Mouse (Mus musculus) intestine, embryonic 16.5 days (tissue): ENCODE measurements around the gene Ankmy2. TPM values are rescaled to one million over a fixed set of nuclear protein-coding genes. Genes with fewer than 3 reads are reported as not detected.

Source experiments
- polyA plus RNA-seq: library from polyadenylated mRNA; unstranded; fragments of >200 nt; fragmentation: Nextera tagmentation; extraction: Ambion mirVana; gene quantifications from 2 replicates; pipeline ENCODE4 v1.2.1, GENCODE M21; 2015

The Ankmy2 gene
- polyA plus RNA-seq, 1 experiment from 2014 or later = 36.6 TPM

Other genes starting within 250 kb of the Ankmy2 start
- gene Agr3, start 231.5 kb upstream of the Ankmy2 start, polyA plus RNA-seq = 0.28 and 0.33 TPM in 2 replicates
- 408 and 430 TPM in 2 replicates for gene Agr2, start 164.2 kb upstream of the Ankmy2 start, polyA plus RNA-seq
- 151 and 157 TPM in 2 replicates for gene Tspan13, start 114.6 kb upstream of the Ankmy2 start, polyA plus RNA-seq
- gene Bzw2, start 966 bp downstream of the Ankmy2 start, polyA plus RNA-seq = 153 and 180 TPM in 2 replicates
- gene Lrrc72, start 96.3 kb downstream of the Ankmy2 start, polyA plus RNA-seq = not detected in 2 replicates
- gene Sostdc1, start 157.0 kb downstream of the Ankmy2 start, polyA plus RNA-seq = 4.6 and 6.0 TPM in 2 replicates
- gene Ispd, start 224.3 kb downstream of the Ankmy2 start, polyA plus RNA-seq = 8.3 and 9.0 TPM in 2 replicates
- 0.95 and 1.4 TPM in 2 replicates for gene D630036H23Rik, start 225.1 kb downstream of the Ankmy2 start, polyA plus RNA-seq